Mouse (Mus musculus): ENCODE data around the gene Npnt. TPM values are rescaled to one million over a fixed set of nuclear protein-coding genes. Genes with fewer than 3 reads are reported as not detected.

The Npnt gene
- polyA plus RNA-seq, 1 experiment: 17.6 TPM

DNA sequence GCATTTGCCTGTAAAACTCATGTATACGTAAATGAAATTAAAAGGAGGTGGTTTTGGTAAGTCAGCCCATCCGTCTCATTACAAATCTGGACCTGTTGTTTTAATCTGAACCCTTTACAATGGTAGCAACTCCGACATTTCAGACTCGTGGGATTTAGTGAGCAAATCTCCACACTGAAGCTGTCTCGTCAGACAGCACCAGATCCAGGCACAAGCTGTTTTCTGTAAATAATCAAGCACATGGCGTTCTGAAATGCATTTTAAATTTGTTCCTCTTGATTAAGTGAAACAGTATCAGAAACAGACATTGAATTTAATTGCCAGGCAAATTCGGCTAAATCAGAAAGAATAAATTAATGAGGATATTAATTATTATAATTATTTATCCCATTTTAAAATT lies 100.4 kb downstream of the Npnt start:
- H3K4me3 ChIP-seq (ENCODE audit: low read depth, low read length): no peak overlapping the region
- H3K27ac ChIP-seq (ENCODE audit: insufficient read depth, low read length): no peak overlapping the region
- no peaks in the 10 kb centered on the region for H3K36me3 ChIP-seq (ENCODE audit: control insufficient read depth, insufficient read depth, low read length, poor library complexity, severe bottlenecking)
- TF ChIP-seq CTCF (IDR thresholded peaks at IDR 0.05; ENCODE audit: low read depth, low read length): no peak
- no peak for TF ChIP-seq POLR2A (IDR thresholded peaks at IDR 0.05; ENCODE audit: insufficient read depth, low read length)
- TF ChIP-seq EP300 (IDR thresholded peaks at IDR 0.05; ENCODE audit: insufficient read depth, low read depth, low read length): no peak
- H3K4me1 ChIP-seq (ENCODE audit: control insufficient read depth, insufficient read depth, low read length): no peaks in the 10 kb centered on the region
- H3K27me3 ChIP-seq (ENCODE audit: control insufficient read depth, insufficient read depth, low read length, poor library complexity, severe bottlenecking): no peaks in the 10 kb centered on the region
- no peaks in the 10 kb centered on the region for H3K9me3 ChIP-seq (replicated peaks; ENCODE audit: control insufficient read depth, insufficient read depth, low read length, poor library complexity, severe bottlenecking)
- H3K9ac ChIP-seq (ENCODE audit: low read depth, poor library complexity, severe bottlenecking): no peak overlapping the region

GRCm38 (mm10) chr3:132842676-132843075 lies 107.4 kb downstream of the Npnt start:
- H3K4me3 ChIP-seq (ENCODE audit: low read depth, low read length): no peak overlapping the region
- H3K9me3 ChIP-seq (replicated peaks; ENCODE audit: control insufficient read depth, insufficient read depth, low read length, poor library complexity, severe bottlenecking): no peaks in the 10 kb centered on the region
- H3K36me3 ChIP-seq (ENCODE audit: control insufficient read depth, insufficient read depth, low read length, poor library complexity, severe bottlenecking): peaks cover 2% of the 10 kb centered on the region; the same call in 1 of the 2 replicates

GRCm38 (mm10) chr3:132839516-132839915 lies 110.6 kb downstream of the Npnt start:
- H3K27ac ChIP-seq (ENCODE audit: insufficient read depth, low read length): no peak overlapping the region
- TF ChIP-seq POLR2A (IDR thresholded peaks at IDR 0.05; ENCODE audit: insufficient read depth, low read length) (no peak), CTCF (IDR thresholded peaks at IDR 0.05; ENCODE audit: low read depth, low read length) (no peak), EP300 (IDR thresholded peaks at IDR 0.05; ENCODE audit: insufficient read depth, low read depth, low read length) (no peak)
- no peaks in the 10 kb centered on the region for H3K9me3 ChIP-seq (replicated peaks; ENCODE audit: control insufficient read depth, insufficient read depth, low read length, poor library complexity, severe bottlenecking)
- H3K4me3 ChIP-seq (ENCODE audit: low read depth, low read length): no peak overlapping the region
- no peak overlapping the region for H3K9ac ChIP-seq (ENCODE audit: low read depth, poor library complexity, severe bottlenecking)
- peaks cover 2% of the 10 kb centered on the region; the same call in 1 of the 2 replicates for H3K36me3 ChIP-seq (ENCODE audit: control insufficient read depth, insufficient read depth, low read length, poor library complexity, severe bottlenecking)
- no peaks in the 10 kb centered on the region for H3K4me1 ChIP-seq (ENCODE audit: control insufficient read depth, insufficient read depth, low read length)
- no peaks in the 10 kb centered on the region for H3K27me3 ChIP-seq (ENCODE audit: control insufficient read depth, insufficient read depth, low read length, poor library complexity, severe bottlenecking)

More at GRCm38 (mm10) chr3:132842676-132843075, 107.4 kb downstream of the Npnt start:
- Histone ChIP-seq H3K27me3 (ENCODE audit: control insufficient read depth, insufficient read depth, low read length, poor library complexity, severe bottlenecking) (no peaks in the 10 kb centered on the region), H3K27ac (ENCODE audit: insufficient read depth, low read length) (no peak overlapping the region), H3K4me1 (ENCODE audit: control insufficient read depth, insufficient read depth, low read length) (no peaks in the 10 kb centered on the region), H3K9ac (ENCODE audit: low read depth, poor library complexity, severe bottlenecking) (no peak overlapping the region)
- TF ChIP-seq CTCF (IDR thresholded peaks at IDR 0.05; ENCODE audit: low read depth, low read length) (no peak), EP300 (IDR thresholded peaks at IDR 0.05; ENCODE audit: insufficient read depth, low read depth, low read length) (no peak), POLR2A (IDR thresholded peaks at IDR 0.05; ENCODE audit: insufficient read depth, low read length) (no peak)

DNA sequence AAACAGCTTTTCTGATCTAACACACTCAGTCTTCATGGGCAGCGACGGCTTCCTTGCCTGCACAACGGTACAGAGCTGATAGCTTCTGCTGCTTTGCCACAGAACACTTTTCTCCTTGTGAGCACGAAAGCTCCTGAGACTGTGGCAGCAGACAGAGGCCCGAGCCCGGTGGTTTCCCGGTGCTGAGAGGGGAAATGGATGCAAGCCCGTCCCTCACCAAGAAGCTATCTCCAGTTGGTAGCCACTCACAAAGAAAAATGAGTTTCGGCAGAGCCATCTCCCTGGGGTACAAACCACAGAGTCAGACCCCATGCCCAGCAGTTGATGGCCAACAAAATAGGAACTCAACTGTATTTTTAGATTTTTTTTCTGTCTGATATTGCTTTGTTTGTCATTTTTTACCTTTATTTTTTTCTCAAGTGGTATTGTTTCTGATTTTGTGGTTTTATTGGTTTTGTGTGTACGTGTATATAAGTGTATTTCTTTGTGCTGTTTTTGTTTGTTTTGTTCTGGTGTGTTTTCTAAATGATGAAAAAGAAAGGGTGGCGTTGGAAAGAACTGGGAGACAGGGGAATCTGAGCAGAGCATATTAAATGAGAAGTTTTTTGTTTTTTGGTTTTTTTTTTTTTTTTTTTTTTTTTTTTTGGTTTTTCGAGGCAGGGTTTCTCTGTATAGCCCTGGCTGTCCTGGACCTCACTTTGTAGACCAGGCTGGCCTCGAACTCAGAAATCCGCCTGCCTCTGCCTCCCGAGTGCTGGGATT lies 111.3 kb downstream of the Npnt start:
- H3K27me3 ChIP-seq (ENCODE audit: control insufficient read depth, insufficient read depth, low read length, poor library complexity, severe bottlenecking): no peaks in the 10 kb centered on the region
- H3K36me3 ChIP-seq (ENCODE audit: control insufficient read depth, insufficient read depth, low read length, poor library complexity, severe bottlenecking): peaks cover 2% of the 10 kb centered on the region; the same call in 1 of the 2 replicates
- no peaks in the 10 kb centered on the region for H3K4me1 ChIP-seq (ENCODE audit: control insufficient read depth, insufficient read depth, low read length)
- H3K27ac ChIP-seq (ENCODE audit: insufficient read depth, low read length): no peak overlapping the region
- TF ChIP-seq CTCF (IDR thresholded peaks at IDR 0.05; ENCODE audit: low read depth, low read length) (no peak), POLR2A (IDR thresholded peaks at IDR 0.05; ENCODE audit: insufficient read depth, low read length) (no peak), EP300 (IDR thresholded peaks at IDR 0.05; ENCODE audit: insufficient read depth, low read depth, low read length) (no peak)
- no peak overlapping the region for H3K4me3 ChIP-seq (ENCODE audit: low read depth, low read length)
- no peak overlapping the region for H3K9ac ChIP-seq (ENCODE audit: low read depth, poor library complexity, severe bottlenecking)
- H3K9me3 ChIP-seq (replicated peaks; ENCODE audit: control insufficient read depth, insufficient read depth, low read length, poor library complexity, severe bottlenecking): no peaks in the 10 kb centered on the region

GRCm38 (mm10) chr3:132837134-132837533 lies 113.0 kb downstream of the Npnt start:
- no peak overlapping the region for H3K9ac ChIP-seq (ENCODE audit: low read depth, poor library complexity, severe bottlenecking)
- no peak for TF ChIP-seq EP300 (IDR thresholded peaks at IDR 0.05; ENCODE audit: insufficient read depth, low read depth, low read length)
- TF ChIP-seq POLR2A (IDR thresholded peaks at IDR 0.05; ENCODE audit: insufficient read depth, low read length): no peak
- no peak for TF ChIP-seq CTCF (IDR thresholded peaks at IDR 0.05; ENCODE audit: low read depth, low read length)
- no peak overlapping the region for H3K27ac ChIP-seq (ENCODE audit: insufficient read depth, low read length)
- H3K27me3 ChIP-seq (ENCODE audit: control insufficient read depth, insufficient read depth, low read length, poor library complexity, severe bottlenecking): no peaks in the 10 kb centered on the region
- H3K4me1 ChIP-seq (ENCODE audit: control insufficient read depth, insufficient read depth, low read length): no peaks in the 10 kb centered on the region
- no peaks in the 10 kb centered on the region for H3K9me3 ChIP-seq (replicated peaks; ENCODE audit: control insufficient read depth, insufficient read depth, low read length, poor library complexity, severe bottlenecking)
- no peak overlapping the region for H3K4me3 ChIP-seq (ENCODE audit: low read depth, low read length)
- H3K36me3 ChIP-seq (ENCODE audit: control insufficient read depth, insufficient read depth, low read length, poor library complexity, severe bottlenecking): peaks cover 2% of the 10 kb centered on the region; the same call in 1 of the 2 replicates

GRCm38 (mm10) chr3:132835118-132835794 lies 114.8 kb downstream of the Npnt start:
- TF ChIP-seq POLR2A (IDR thresholded peaks at IDR 0.05; ENCODE audit: insufficient read depth, low read length): no peak
- Histone ChIP-seq H3K9me3 (replicated peaks; ENCODE audit: control insufficient read depth, insufficient read depth, low read length, poor library complexity, severe bottlenecking) (no peaks in the 10 kb centered on the region), H3K36me3 (ENCODE audit: control insufficient read depth, insufficient read depth, low read length, poor library complexity, severe bottlenecking) (peaks cover 2% of the 10 kb centered on the region; the same call in 1 of the 2 replicates), H3K9ac (ENCODE audit: low read depth, poor library complexity, severe bottlenecking) (no peak overlapping the region), H3K4me1 (ENCODE audit: control insufficient read depth, insufficient read depth, low read length) (no peaks in the 10 kb centered on the region), H3K27ac (ENCODE audit: insufficient read depth, low read length) (no peak overlapping the region), H3K4me3 (ENCODE audit: low read depth, low read length) (no peak overlapping the region), H3K27me3 (ENCODE audit: control insufficient read depth, insufficient read depth, low read length, poor library complexity, severe bottlenecking) (no peaks in the 10 kb centered on the region)

Other genes with a start within 250 kb of the Npnt start
- 14.6 and 17.5 TPM in 2 replicates for gene Ints12, start 141.5 kb upstream of the Npnt start, polyA plus RNA-seq (2011; ENCODE audit: insufficient read depth, insufficient read length, low read depth, missing spikeins)
- gene Gstcd, start 141.7 kb upstream of the Npnt start, polyA plus RNA-seq (2011; ENCODE audit: insufficient read depth, insufficient read length, low read depth, missing spikeins): 33.3 and 36.1 TPM in 2 replicates